In genomic region chr3:99260395-99260794, GRCm38 (mm10) we compare ENCODE assay signal across 23 mouse cellular contexts. TPM values are rescaled to one million over a fixed set of nuclear protein-coding genes. Genes with fewer than 3 reads are reported as not detected.
A peak's percentile ranks its signal among the peaks of the same experiment; 100 is the strongest.
DNase-seq lines count a peak whose midpoint lies in the region; ATAC-seq and TF ChIP-seq lines count a peak whose summit lies in the region.
"Had no signal": no experiment of that assay in that cellular context is flagged by ENCODE, and none has a peak within 500 bp of the region (broad histone marks: within the 10 kb centered on the region; RNA-seq: fewer than 3 reads in every experiment).

No protein-coding gene starts in this region.

- H3K4me3 ChIP-seq in lung, embryonic 14.5 days (ENCODE audit: low read depth, low read length): no peak overlapping the region
- no peak overlapping the region for H3K4me3 ChIP-seq in embryonic facial prominence, embryonic 15.5 days (replicated peaks)
- H3K4me3 ChIP-seq in limb, embryonic 12.5 days (replicated peaks): peak overlapping the region; percentile 23
- H3K4me3 ChIP-seq: forebrain, embryonic 15.5 days; heart, embryonic 10.5 days; hindbrain, embryonic 15.5 days had no signal

- ATAC-seq in lung, embryonic 14.5 days (ENCODE audit: insufficient read depth): no peak
- no peak for ATAC-seq in embryonic facial prominence, embryonic 15.5 days (ENCODE audit: insufficient number of reproducible peaks, low FRiP score, low TSS enrichment, low read depth)
- ATAC-seq in limb, embryonic 12.5 days (ENCODE audit: insufficient number of reproducible peaks, insufficient read depth, low FRiP score, low TSS enrichment, low read depth): no peak
- ATAC-seq: CD4-positive, CD25-positive, alpha-beta regulatory T cell, adult 4 months; forebrain, embryonic 15.5 days; inflammation-experienced regulatory T-cells, adult 6 months had no signal

- DNase-seq in embryo, embryonic 10.5 days (ENCODE audit: low spot score): peak; percentile 33
- no peak for DNase-seq in embryo, embryonic 10 days (ENCODE audit: low spot score)
- DNase-seq in lung, embryonic 14.5 days: peak; percentile 1
- no peak for DNase-seq in lung, postnatal 36 days
- DNase-seq in cerebellum, postnatal 10 days: no peak
- DNase-seq in urinary bladder, postnatal 25 days (ENCODE audit: low spot score): no peak
- DNase-seq: adrenal gland, postnatal 10 days; B cell, adult 2 months; cerebellum, adult 11-12 months; cerebellum, adult 9-10 months; cerebellum, postnatal 36 days; gastrocnemius, postnatal 10 days; heart, postnatal 10 days; heart, postnatal 4 days had no signal

- H3K9me3 ChIP-seq in lung, embryonic 14.5 days (ENCODE audit: low read depth, low read length): no peaks in the 10 kb centered on the region
- H3K9me3 ChIP-seq in embryonic facial prominence, embryonic 15.5 days (replicated peaks): no peaks in the 10 kb centered on the region
- no peaks in the 10 kb centered on the region for H3K9me3 ChIP-seq in limb, embryonic 12.5 days
- H3K9me3 ChIP-seq: embryonic facial prominence, embryonic 12.5 days; forebrain, embryonic 15.5 days; heart, embryonic 10.5 days; hindbrain, embryonic 15.5 days had no signal

- no peaks in the 10 kb centered on the region for H3K36me3 ChIP-seq in lung, embryonic 14.5 days (ENCODE audit: insufficient read depth)
- no peaks in the 10 kb centered on the region for H3K36me3 ChIP-seq in embryonic facial prominence, embryonic 15.5 days
- H3K36me3 ChIP-seq in limb, embryonic 12.5 days: peaks cover 22% of the 10 kb centered on the region
- H3K36me3 ChIP-seq: embryonic facial prominence, embryonic 12.5 days; forebrain, embryonic 15.5 days; G1E; heart, embryonic 10.5 days; hindbrain, embryonic 15.5 days had no signal

- H3K4me2 ChIP-seq in lung, embryonic 14.5 days: no peak overlapping the region
- H3K4me2 ChIP-seq in embryonic facial prominence, embryonic 15.5 days (replicated peaks): 0 out of 2 replicates have a peak overlapping the region, but pooled peaks have one; percentile 25
- peak overlapping the region; percentile 66 for H3K4me2 ChIP-seq in limb, embryonic 12.5 days
- H3K4me2 ChIP-seq: forebrain, embryonic 15.5 days; hindbrain, embryonic 15.5 days had no signal

- 28% methylated on average over 2 of the region's 2 CpGs for WGBS in lung, embryonic 14.5 days
- WGBS in embryonic facial prominence, embryonic 15.5 days: 36% methylated on average over 2 of the region's 2 CpGs
- WGBS in limb, embryonic 12.5 days: 26% methylated on average over 2 of the region's 2 CpGs

- no peaks in the 10 kb centered on the region for H3K4me1 ChIP-seq in lung, embryonic 14.5 days (ENCODE audit: insufficient read depth)
- H3K4me1 ChIP-seq in embryonic facial prominence, embryonic 15.5 days: peaks cover 8% of the 10 kb centered on the region; the same call in 1 of the 2 replicates
- peaks cover 65% of the 10 kb centered on the region for H3K4me1 ChIP-seq in limb, embryonic 12.5 days (replicated peaks)
- H3K4me1 ChIP-seq: forebrain, embryonic 15.5 days; hindbrain, embryonic 15.5 days had no signal

- TF ChIP-seq CTCF in lung, embryonic 14.5 days (IDR thresholded peaks at IDR 0.05; ENCODE audit: low read depth): no peak

- peaks cover 85% of the 10 kb centered on the region for H3K27me3 ChIP-seq in lung, embryonic 14.5 days (ENCODE audit: insufficient read depth, low read length)
- peaks cover 86% of the 10 kb centered on the region for H3K27me3 ChIP-seq in embryonic facial prominence, embryonic 15.5 days
- peaks cover 5% of the 10 kb centered on the region; the same call in 1 of the 2 replicates for H3K27me3 ChIP-seq in limb, embryonic 12.5 days

- no peak overlapping the region for H3K9ac ChIP-seq in lung, embryonic 14.5 days
- no peak overlapping the region for H3K9ac ChIP-seq in embryonic facial prominence, embryonic 15.5 days
- peak overlapping the region; percentile 51; the same call in 1 of the 2 replicates for H3K9ac ChIP-seq in limb, embryonic 12.5 days (replicated peaks)
- H3K9ac ChIP-seq: embryonic facial prominence, embryonic 12.5 days; forebrain, embryonic 15.5 days; hindbrain, embryonic 15.5 days had no signal

- no peak overlapping the region for H3K27ac ChIP-seq in lung, embryonic 14.5 days (ENCODE audit: low read depth)
- no peak overlapping the region for H3K27ac ChIP-seq in embryonic facial prominence, embryonic 15.5 days (replicated peaks)
- peak overlapping the region; percentile 62 for H3K27ac ChIP-seq in limb, embryonic 12.5 days
- H3K27ac ChIP-seq: embryonic facial prominence, embryonic 12.5 days; forebrain, embryonic 15.5 days; heart, embryonic 10.5 days; hindbrain, embryonic 15.5 days had no signal

RNA-seq across cellular contexts. Expression of gene Tbx15, which starts 20.2 kb away (rescaled TPM):
- polyA plus RNA-seq in lung, embryonic 14.5 days (2014; fragmentation: Nextera tagmentation; extraction: Ambion mirVana): 0.05 and 0.28 TPM in 2 replicates
- 25.2 and 25.9 TPM in 2 replicates for polyA plus RNA-seq in embryonic facial prominence, embryonic 15.5 days (2015; fragmentation: Nextera tagmentation; extraction: Ambion mirVana)
- 26.5 and 32.6 TPM in 2 replicates for polyA plus RNA-seq in limb, embryonic 12.5 days (2016; fragmentation: Nextera tagmentation; extraction: Ambion mirVana)
- polyA plus RNA-seq: CD4-positive, CD25-positive, alpha-beta regulatory T cell, adult 4 months; G1E; inflammation-experienced regulatory T-cells, adult 6 months had no signal

Comparison
In these comparisons a context has a peak if more than half of its experiments do, and no peak if none do; other contexts are left out.
1. DNase-seq: peak in embryo, embryonic 10.5 days (single experiment) and lung, embryonic 14.5 days (single experiment); none in embryo, embryonic 10 days (single experiment), lung, postnatal 36 days (single experiment), cerebellum, postnatal 10 days (0 of 2) and urinary bladder, postnatal 25 days (single experiment).
2. RNA of gene Tbx15, which starts 20.2 kb away (polyA plus RNA-seq): 26.5 to 32.6 TPM in limb, embryonic 12.5 days and 25.2 to 25.9 TPM in embryonic facial prominence, embryonic 15.5 days; 0.05 to 0.28 TPM in lung, embryonic 14.5 days; every median in the first group is over 10 times any median in the second.